Mouse (Mus musculus) right cerebral cortex, postnatal 36 days (tissue): Measurements from ENCODE around the gene Mettl21e.
"Not testable (repeated sequence)": the region's sequence is repeated elsewhere in the genome, so short reads cannot be mapped to it uniquely, and the experiment has no call there.

ENCODE experiments used
- DNase-seq, 2 experiments: peaks; one replicate each; pipeline ENCODE4 v3.0.0; 2022; ENCODE audit warnings: low spot score in 2 of 2, mixed read lengths in 1 of 2

Gene Mettl21e

DNA sequence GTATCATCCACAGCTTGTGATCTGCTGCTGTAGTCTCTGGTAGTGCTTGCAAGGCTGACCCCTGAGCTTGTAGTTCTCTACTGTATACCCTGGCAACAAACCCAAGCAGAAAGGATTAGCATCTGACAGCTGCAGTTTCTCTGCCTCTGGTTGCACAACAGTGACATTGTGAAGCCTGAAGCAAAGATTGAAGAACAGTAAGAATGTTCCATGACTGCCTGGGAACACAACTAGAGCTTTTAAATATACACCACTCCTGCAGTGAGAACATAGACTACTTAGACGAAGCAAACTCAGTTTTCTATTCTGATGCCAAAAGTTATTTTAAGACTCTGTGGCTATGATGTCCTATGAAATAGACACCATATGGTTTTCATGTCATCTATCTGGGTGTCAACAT is at the start of gene Mettl21e:
Mettl21e (minus strand) TSS at position 86 of the 400 bp plus-strand sequence.
- no peak for DNase-seq

DNA sequence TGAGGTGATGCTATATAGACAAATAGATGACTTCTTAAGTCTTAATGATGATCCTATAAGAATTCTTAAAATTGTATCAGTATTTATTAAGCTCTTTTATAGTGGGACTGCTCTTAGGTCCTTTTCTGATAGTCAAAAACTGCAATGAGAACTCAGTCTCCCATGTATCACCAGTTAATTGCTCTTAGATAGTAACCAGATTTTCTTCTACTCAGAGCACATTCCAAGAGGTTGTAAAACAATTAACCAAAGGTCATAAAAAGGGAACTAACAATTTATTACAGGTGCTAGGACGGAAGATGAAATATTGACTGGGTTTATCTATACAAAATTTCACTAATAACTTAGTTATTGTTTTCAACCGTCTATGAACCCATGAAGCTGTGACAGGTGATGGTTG is 21.7 kb upstream of the Mettl21e start:
- not testable (repeated sequence) for DNase-seq

DNA sequence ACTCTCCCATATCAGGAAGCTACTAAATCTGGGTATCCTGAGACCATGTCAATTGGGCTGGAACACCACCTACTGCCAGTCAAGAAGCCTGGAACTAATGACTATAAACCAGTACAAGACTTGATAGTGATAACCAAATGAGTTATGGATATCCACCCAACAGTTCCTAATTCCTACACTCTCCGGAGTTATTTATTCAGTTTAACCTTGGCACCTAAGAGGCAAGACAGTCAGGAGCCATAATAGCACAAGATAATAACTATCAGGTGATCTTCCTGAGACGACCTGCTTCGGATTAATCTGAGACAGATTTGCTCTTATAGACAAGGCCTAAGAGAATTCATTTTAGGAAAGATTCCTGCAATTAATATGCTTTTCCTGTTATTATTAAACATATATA is 21.2 kb upstream of the Mettl21e start:
- DNase-seq, result no peak

DNA sequence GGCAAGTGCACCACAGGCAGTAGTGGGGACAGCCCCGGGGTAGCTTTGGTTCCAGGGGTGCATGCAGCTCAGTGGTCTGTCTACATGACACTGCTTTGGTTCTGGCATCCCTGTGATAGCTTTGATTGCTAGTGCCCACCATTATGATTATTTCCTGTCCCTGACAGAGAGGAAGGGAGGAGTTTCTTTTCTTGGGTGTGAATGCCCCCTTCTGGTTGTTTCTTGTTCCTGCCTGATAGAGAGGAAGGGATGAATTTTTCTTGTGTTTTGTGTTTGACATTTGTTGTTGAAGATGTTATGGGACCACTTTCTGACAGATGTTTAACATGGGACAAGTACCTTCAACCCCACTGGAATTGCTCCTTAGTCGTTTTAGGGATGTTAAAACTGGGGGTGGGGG is 18.5 kb upstream of the Mettl21e start:
- DNase-seq, result no peak

GRCm38 (mm10) chr1:44235311-44235710 is 16.6 kb upstream of the Mettl21e start:
- no peak for DNase-seq

DNA sequence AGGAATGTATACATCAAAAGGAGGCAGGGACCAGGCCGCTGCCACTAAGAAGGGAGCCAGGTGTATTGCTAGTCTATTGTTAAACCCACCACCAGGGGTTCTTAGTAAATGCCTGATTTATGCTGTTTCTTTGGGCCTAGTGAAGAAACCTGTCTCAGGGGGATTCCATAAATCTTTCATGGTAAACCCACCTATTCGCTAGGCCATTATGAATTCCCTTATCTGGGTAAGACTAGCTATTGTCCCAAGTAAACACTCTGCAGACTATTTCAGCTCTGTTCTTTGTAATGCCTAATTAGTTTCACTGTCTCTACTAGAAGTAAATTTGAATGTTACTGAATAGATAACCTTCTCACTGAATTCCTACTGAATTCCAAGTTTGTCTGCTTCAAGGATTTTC is 15.8 kb upstream of the Mettl21e start:
- DNase-seq, result not testable (repeated sequence)

- peak in 1 of 2 experiments; percentile 37 for DNase-seq
Observed at GRCm38 (mm10) chr1:44229044-44229443, 10.3 kb upstream of the Mettl21e start.

- no peak for DNase-seq
Observed at GRCm38 (mm10) chr1:44217118-44217517, 1.6 kb downstream of the Mettl21e start.

DNA sequence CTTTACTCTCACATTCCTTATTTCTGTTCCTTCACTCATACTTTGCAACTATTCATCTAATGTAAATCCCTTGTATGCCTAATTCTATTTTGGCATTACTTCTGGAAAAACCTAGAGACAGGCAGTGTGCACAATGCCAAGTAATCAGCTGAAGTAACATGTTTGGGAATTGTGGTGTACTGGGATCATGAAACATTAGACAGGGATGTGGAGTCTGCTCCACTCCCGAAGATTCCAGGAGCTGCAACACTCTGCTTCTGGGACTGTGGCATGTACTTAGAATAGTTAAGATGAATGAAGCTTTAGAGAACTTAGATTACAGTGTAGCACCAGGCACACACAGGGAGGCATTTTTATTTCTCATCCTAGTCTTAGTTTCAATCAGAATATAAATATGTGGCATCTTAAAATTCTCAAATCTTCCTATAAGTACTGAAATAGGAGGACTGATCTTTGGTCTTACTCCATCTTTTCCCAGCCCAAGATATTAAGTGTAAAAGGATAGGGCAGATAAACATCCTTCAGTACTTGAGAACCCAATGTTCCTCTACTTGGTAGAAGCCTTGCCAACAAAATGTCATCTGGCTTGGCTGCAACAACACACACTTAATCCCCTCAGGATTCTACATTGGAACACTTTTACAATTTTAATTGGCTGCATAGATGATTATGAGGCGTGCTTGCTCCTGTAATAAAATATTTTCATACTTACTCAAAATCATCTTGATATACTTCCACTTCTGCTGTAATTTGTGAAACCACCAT is 2.2 kb downstream of the Mettl21e start:
- DNase-seq, result no peak

GRCm38 (mm10) chr1:44214443-44214842 is 4.3 kb downstream of the Mettl21e start:
- DNase-seq, result no peak

GRCm38 (mm10) chr1:44202876-44203275 is 15.9 kb downstream of the Mettl21e start:
- no peak for DNase-seq

DNA sequence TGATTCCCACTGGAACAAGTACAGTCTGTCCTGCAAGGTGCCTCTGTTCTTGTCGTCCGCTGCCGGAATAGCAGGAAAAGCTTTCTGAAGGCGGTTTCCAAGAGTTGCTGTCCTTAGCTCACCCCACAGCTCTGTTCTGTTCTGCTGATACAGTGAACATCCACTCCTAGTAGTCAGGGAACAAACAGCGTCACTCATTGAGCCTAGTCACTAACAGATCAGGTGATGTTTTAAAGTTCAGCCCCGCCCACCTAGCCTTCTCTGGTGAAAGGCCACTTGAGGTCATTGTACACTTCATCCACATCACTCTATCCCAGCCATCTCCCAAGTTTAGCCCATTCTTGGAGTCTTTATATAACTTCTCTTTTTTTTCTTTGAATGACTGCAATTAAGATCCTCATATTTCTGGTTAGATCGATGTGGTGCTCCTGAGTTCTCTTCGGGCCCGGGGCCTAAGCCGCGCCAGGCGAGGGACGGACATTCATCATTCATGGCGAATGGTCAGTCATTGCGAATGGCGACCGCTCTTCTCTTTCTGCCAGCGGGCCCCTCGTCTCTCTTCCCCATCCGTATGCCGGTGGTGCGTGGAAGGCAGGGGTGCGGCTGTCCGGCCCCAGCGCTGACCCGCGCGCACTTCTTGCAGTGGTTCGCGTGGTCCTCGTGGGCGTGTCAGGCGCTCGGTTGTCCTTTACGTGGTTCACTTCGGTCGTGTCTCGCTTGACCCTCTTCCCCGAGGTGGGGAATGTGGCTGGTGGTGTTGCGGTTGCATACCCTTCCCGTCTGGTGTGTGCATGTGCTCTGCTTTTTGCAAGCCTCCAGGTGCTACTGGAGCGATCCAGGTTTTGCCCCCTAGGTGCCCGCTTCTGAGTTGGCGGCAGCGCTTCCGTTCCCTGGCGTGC is 20.2 kb downstream of the Mettl21e start:
- peak; percentile 46 to 82 for DNase-seq

DNA sequence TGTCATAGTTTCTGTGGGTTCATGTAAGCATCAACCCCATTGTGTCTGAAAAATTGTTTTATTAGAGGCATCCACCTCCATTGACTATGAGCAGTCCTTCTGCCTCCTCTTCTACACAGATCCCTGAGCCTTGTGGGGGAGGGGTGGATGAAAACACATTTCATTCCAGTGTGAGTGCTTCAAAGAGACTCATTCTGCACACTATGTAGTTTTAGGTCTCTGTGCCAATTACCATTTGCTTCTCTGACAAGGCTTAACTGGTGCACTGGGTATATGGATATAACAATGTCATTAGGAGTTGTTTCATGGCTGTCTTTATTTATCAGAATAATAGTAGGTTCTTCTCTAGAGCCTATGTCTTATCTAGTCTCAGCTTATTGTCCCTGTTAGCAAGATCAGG is 32.4 kb downstream of the Mettl21e start:
- DNase-seq, result peak in 1 of 2 experiments; percentile 11

- no peak for DNase-seq
Observed at GRCm38 (mm10) chr1:44178086-44178485, 40.7 kb downstream of the Mettl21e start.

DNA sequence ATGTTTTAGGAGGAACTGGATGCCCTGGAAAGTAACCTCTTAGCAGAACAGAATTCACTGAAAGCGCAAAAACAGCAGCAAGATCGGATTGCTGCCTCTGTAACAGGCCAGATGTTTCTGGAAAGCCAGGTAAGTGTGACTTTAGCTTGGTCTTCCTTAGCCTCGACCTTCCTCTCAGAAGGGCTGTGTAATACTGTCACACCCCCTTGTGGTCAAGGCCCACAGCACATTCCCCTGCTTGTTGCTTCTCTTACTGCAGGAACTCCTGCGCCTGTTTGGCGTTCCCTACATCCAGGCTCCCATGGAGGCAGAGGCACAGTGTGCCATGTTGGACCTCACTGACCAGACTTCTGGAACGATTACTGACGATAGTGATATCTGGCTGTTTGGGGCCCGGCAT is 44.9 kb downstream of the Mettl21e start:
- no peak for DNase-seq

GRCm38 (mm10) chr1:44172656-44173055 is 46.1 kb downstream of the Mettl21e start:
- no peak for DNase-seq

GRCm38 (mm10) chr1:44167859-44168383 is 50.8 kb downstream of the Mettl21e start:
- no peak for DNase-seq

DNA sequence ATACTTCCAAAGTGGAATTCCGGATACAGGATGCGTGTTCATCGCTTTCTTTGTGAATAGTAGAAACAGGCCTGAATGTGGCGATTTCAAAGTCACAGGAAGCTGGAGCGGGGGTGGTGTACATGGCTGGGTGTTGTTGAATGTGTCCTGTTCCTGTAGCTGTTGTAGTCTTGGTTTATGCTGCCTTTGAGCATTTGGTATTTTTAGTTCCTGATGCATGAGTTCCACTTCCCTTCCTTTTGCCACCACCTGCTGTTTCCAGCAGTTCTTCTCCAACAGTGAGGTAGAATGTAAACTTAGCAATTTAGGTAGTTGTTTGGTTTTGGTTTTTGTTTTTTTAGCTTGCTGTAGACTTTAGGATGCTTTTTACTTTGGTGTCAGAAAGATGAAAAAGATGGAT is 56.4 kb downstream of the Mettl21e start:
- DNase-seq, result no peak

DNA sequence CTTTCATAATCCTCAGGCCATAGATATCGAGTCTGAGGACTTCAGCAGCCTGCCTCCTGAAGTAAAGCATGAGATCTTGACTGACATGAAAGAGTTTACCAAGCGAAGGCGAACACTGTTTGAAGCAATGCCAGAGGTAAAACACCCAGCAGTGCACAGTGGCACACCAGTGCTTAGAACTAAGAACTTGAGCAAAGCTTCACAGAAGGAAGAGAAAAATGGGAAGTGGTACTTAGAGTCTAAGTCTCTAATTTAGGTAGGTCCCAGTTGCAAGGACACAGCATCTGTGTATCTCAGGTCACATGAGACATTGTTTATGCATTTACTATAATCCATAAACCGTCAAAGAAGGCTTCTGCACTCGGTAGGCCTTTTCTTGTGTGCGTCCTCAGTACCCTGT is 56.9 kb downstream of the Mettl21e start:
- DNase-seq, result no peak

DNA sequence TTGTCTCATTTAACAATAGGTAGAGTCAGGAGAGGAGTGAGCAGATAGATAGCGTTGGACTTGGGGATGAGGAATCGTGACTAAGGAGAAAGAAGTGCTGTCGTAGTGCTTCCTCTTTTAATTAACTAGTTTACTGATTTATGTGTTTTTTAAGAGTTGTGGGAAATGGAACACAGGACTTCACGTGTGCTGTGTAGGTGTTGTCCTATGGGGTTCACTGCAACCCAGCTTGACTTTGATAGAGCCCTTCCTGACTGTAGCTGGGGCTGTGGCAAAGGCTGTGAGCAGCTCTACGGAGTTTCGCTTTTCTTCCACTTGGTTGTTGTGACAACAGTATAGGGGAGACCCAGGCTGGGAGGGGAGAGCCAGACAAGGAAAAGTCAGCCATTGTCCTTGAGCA is 60.4 kb downstream of the Mettl21e start:
- DNase-seq, result no peak

DNA sequence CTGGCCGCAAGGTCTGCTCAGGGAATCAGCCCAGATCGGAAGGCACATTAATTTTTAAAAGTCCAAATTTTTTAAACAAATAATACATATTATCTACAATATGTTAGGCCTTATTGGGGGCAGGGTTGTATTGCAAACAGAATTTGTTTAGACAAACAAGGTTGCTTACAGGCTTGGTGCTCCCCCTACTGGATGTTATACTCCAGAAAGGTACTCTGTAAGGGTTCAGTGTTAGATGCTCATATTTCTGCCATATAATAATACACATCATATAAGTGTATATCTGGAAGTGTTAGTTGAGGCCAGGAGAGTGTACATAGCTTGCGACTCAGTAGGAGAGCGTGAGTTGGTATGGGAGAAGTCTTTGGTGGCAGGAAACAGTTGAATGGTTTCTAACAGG is 63.5 kb downstream of the Mettl21e start:
- no peak for DNase-seq
